Mouse (Mus musculus): ENCODE measurements around the gene Sco1. TPM values are rescaled to one million over a fixed set of nuclear protein-coding genes. Genes with fewer than 3 reads are reported as not detected.
A peak's percentile ranks its signal among the peaks of the same experiment; 100 is the strongest.

Gene Sco1
- total RNA-seq, 1 experiment: 33.6 TPM

- Histone ChIP-seq H3K36me3 (ENCODE audit: control insufficient read depth, insufficient read depth, low read length, poor library complexity, severe bottlenecking) (peaks cover 7% of the 10 kb centered on the region; the same call in 1 of the 2 replicates), H3K9ac (ENCODE audit: insufficient read depth, low read depth, low read length, poor library complexity, severe bottlenecking) (no peak overlapping the region), H3K4me3 (ENCODE audit: insufficient read depth in 1 of 2, low read depth in 1 of 2, low read length in 2 of 2, poor library complexity in 1 of 2, severe bottlenecking in 1 of 2) (no peak overlapping the region), H3K9me3 (ENCODE audit: control insufficient read depth, insufficient read depth, low read depth, low read length) (no peaks in the 10 kb centered on the region), H3K4me1 (ENCODE audit: control insufficient read depth in 2 of 2, insufficient read depth in 2 of 2, low read length in 2 of 2, poor library complexity in 1 of 2) (peaks cover 5 to 10% of the 10 kb centered on the region in 2 experiments; a peak in 3 of 4 replicates), H3K27ac (ENCODE audit: insufficient read depth, low read depth, low read length, poor library complexity, severe bottlenecking) (no peak overlapping the region)
- TF ChIP-seq HCFC1 (IDR thresholded peaks at IDR 0.05; ENCODE audit: borderline replicate concordance, insufficient read depth, low read length) (no peak), ZNF384 (IDR thresholded peaks at IDR 0.05; ENCODE audit: low read depth, low read length) (no peak), MAFK (IDR thresholded peaks at IDR 0.05; ENCODE audit: insufficient read depth, low read depth, low read length) (no peak), ZC3H11A (IDR thresholded peaks at IDR 0.05; ENCODE audit: borderline replicate concordance, low read depth, low read length) (no peak), CHD2 (IDR thresholded peaks at IDR 0.05; ENCODE audit: low read depth, low read length) (no peak)
- DNase-seq (ENCODE audit: low read depth, low spot score): no peak
- in situ Hi-C loops (cut with MboI; ENCODE audit: low sequenced_read_pairs in 2 of 2, unreplicated experiment in 2 of 2): loop anchor here in 1 of 2 experiments (25.0 kb wide), 1 partner anchor 1237 kb away; the partner anchor contains the start of gene Zkscan6
Observed at GRCm38 (mm10) chr11:67049256-67049655, 3.2 kb upstream of the Sco1 start.

DNA sequence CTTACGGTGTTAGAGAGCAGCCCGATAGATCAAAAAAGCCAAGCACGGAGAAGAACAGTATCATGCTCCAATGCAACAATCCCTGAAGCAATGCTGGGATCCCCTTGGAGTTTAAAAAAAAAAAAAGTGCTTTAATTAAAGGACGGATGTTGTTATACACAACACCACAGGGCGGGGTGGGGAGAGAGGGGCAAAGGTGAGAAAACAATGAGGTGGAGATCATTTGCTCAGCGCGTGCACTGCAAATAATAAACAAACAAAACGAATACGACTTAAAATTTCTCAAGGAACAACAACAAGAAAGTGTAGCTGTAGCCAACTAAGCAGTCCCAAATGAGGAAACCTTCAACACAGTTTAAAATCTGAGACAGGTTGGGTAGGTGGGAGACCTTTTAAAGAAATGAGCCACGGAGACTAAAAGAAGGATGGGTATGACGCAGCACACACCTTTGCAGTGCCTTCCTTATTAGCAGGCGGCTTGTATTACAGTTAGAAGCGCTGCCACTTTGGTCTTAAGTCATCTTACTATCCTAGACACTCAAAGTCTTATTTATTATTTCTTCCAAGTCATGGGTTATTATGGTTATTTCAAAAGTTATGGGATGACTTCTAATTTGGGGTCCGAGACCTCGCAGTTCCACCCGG, 672 bp upstream of the Sco1 start:
- TF ChIP-seq ZC3H11A (IDR thresholded peaks at IDR 0.05; ENCODE audit: borderline replicate concordance, low read depth, low read length) (no peak), MAFK (IDR thresholded peaks at IDR 0.05; ENCODE audit: insufficient read depth, low read depth, low read length) (no peak), ZNF384 (IDR thresholded peaks at IDR 0.05; ENCODE audit: low read depth, low read length) (peak; percentile 22; the same call in 1 of the 2 replicates), HCFC1 (IDR thresholded peaks at IDR 0.05; ENCODE audit: borderline replicate concordance, insufficient read depth, low read length) (no peak), CHD2 (IDR thresholded peaks at IDR 0.05; ENCODE audit: low read depth, low read length) (no peak)
- in situ Hi-C loops (cut with MboI; ENCODE audit: low sequenced_read_pairs in 2 of 2, unreplicated experiment in 2 of 2): no loop called here
- Histone ChIP-seq H3K27ac (ENCODE audit: insufficient read depth, low read depth, low read length, poor library complexity, severe bottlenecking) (peak overlapping the region; percentile 55; the same call in 1 of the 2 replicates), H3K36me3 (ENCODE audit: control insufficient read depth, insufficient read depth, low read length, poor library complexity, severe bottlenecking) (peaks cover 15% of the 10 kb centered on the region), H3K4me1 (ENCODE audit: control insufficient read depth in 2 of 2, insufficient read depth in 2 of 2, low read length in 2 of 2, poor library complexity in 1 of 2) (peaks cover 5 to 7% of the 10 kb centered on the region in 2 experiments; a peak in 3 of 4 replicates), H3K9ac (ENCODE audit: insufficient read depth, low read depth, low read length, poor library complexity, severe bottlenecking) (peak overlapping the region; percentile 98), H3K9me3 (ENCODE audit: control insufficient read depth, insufficient read depth, low read depth, low read length) (no peaks in the 10 kb centered on the region), H3K4me3 (ENCODE audit: insufficient read depth in 1 of 2, low read depth in 1 of 2, low read length in 2 of 2, poor library complexity in 1 of 2, severe bottlenecking in 1 of 2) (peak overlapping the region; percentile 99 to 100)
- no peak for DNase-seq (ENCODE audit: low read depth, low spot score)

DNA sequence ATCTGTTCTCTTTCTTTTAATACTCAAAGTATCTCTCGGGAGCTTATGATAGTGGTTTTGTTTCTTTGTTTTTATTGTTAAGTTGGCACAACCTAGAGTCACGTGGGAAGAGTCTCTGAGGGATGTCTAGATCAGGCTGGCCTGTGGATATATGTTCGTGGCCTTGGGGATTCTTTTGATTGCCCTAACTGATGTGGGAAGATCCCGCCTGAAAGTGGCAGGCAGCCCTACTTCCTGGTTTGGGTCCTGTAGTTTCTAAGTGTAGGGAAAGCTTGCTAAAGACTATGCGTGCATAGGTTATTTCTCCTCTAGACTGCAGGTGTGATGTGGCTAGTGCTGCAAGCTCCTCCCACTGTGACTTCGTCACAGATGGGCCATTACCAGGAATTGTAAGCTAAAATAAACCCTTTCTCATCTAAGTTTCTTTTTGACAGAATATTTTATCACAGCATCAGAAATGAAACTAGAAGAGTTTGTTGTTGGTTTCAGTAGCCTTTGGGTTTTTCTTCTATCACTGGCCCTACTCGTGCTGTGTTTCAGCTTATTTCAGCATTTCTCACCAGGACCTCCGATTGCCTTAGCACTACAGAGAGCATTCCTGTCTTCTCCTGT, 2.4 kb downstream of the Sco1 start:
- Histone ChIP-seq H3K9me3 (ENCODE audit: control insufficient read depth, insufficient read depth, low read depth, low read length) (no peaks in the 10 kb centered on the region), H3K36me3 (ENCODE audit: control insufficient read depth, insufficient read depth, low read length, poor library complexity, severe bottlenecking) (peaks cover 31% of the 10 kb centered on the region), H3K27ac (ENCODE audit: insufficient read depth, low read depth, low read length, poor library complexity, severe bottlenecking) (no peak overlapping the region), H3K9ac (ENCODE audit: insufficient read depth, low read depth, low read length, poor library complexity, severe bottlenecking) (peak overlapping the region; percentile 31; the same call in 1 of the 2 replicates), H3K4me1 (ENCODE audit: control insufficient read depth in 2 of 2, insufficient read depth in 2 of 2, low read length in 2 of 2, poor library complexity in 1 of 2) (peaks cover 2 to 5% of the 10 kb centered on the region in 2 experiments; a peak in 3 of 4 replicates), H3K4me3 (ENCODE audit: insufficient read depth in 1 of 2, low read depth in 1 of 2, low read length in 2 of 2, poor library complexity in 1 of 2, severe bottlenecking in 1 of 2) (no peak overlapping the region)
- in situ Hi-C loops (cut with MboI; ENCODE audit: low sequenced_read_pairs in 2 of 2, unreplicated experiment in 2 of 2): no loop called here
- TF ChIP-seq MAFK (IDR thresholded peaks at IDR 0.05; ENCODE audit: insufficient read depth, low read depth, low read length) (no peak), HCFC1 (IDR thresholded peaks at IDR 0.05; ENCODE audit: borderline replicate concordance, insufficient read depth, low read length) (no peak), ZC3H11A (IDR thresholded peaks at IDR 0.05; ENCODE audit: borderline replicate concordance, low read depth, low read length) (no peak), ZNF384 (IDR thresholded peaks at IDR 0.05; ENCODE audit: low read depth, low read length) (no peak), CHD2 (IDR thresholded peaks at IDR 0.05; ENCODE audit: low read depth, low read length) (no peak)
- no peak for DNase-seq (ENCODE audit: low read depth, low spot score)

DNA sequence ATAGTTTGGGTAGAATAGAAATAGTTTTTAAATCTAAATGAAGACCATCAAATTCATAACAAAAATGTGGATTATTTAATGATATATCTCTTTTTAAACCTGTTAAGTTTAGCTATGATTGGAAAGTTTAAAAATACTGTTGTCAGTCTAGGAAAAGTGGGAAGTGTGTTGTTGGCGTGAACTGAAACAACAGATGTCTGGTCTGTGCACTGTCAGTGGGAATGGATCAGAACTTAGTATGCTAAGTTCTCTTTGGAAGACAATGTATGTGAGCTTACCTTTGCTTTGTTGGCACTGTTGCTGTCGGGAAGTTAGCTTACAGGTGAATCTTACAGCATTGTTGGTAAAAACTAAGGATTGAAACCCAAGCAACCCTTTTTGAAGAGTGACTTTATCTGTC, 8.8 kb downstream of the Sco1 start:
- in situ Hi-C loops (cut with MboI; ENCODE audit: low sequenced_read_pairs in 2 of 2, unreplicated experiment in 2 of 2): no loop called here
- no peak for DNase-seq (ENCODE audit: low read depth, low spot score)
- Histone ChIP-seq H3K27ac (ENCODE audit: insufficient read depth, low read depth, low read length, poor library complexity, severe bottlenecking) (no peak overlapping the region), H3K4me3 (ENCODE audit: insufficient read depth in 1 of 2, low read depth in 1 of 2, low read length in 2 of 2, poor library complexity in 1 of 2, severe bottlenecking in 1 of 2) (no peak overlapping the region), H3K9ac (ENCODE audit: insufficient read depth, low read depth, low read length, poor library complexity, severe bottlenecking) (no peak overlapping the region), H3K9me3 (ENCODE audit: control insufficient read depth, insufficient read depth, low read depth, low read length) (no peaks in the 10 kb centered on the region), H3K36me3 (ENCODE audit: control insufficient read depth, insufficient read depth, low read length, poor library complexity, severe bottlenecking) (peaks cover 38% of the 10 kb centered on the region), H3K4me1 (ENCODE audit: control insufficient read depth in 2 of 2, insufficient read depth in 2 of 2, low read length in 2 of 2, poor library complexity in 1 of 2) (peaks cover 0 to 2% of the 10 kb centered on the region in 2 experiments; a peak in 1 of 4 replicates)
- no peak for TF ChIP-seq ZNF384 (IDR thresholded peaks at IDR 0.05; ENCODE audit: low read depth, low read length)
- TF ChIP-seq CHD2 (IDR thresholded peaks at IDR 0.05; ENCODE audit: low read depth, low read length): no peak
- TF ChIP-seq ZC3H11A (IDR thresholded peaks at IDR 0.05; ENCODE audit: borderline replicate concordance, low read depth, low read length): no peak
- no peak for TF ChIP-seq HCFC1 (IDR thresholded peaks at IDR 0.05; ENCODE audit: borderline replicate concordance, insufficient read depth, low read length)
- TF ChIP-seq MAFK (IDR thresholded peaks at IDR 0.05; ENCODE audit: insufficient read depth, low read depth, low read length): no peak

Measured in ES-E14 (cell line).